Mouse (Mus musculus) forebrain, embryonic 10.5 days (tissue): Measurements from ENCODE around the gene Lypd3. TPM values are rescaled to one million over a fixed set of nuclear protein-coding genes. Genes with fewer than 3 reads are reported as not detected.

Experiments
- DNase-seq: peaks from one replicate; pipeline ENCODE4 v3.0.0-alpha.2; 2017; ENCODE audit warnings: low spot score; ENCODE audit errors: extremely low spot score
- H3K27ac ChIP-seq: fragments of 300-500 bp; sonication (generic); 2 replicates; pipeline ENCODE4 v1.5.1; 2016; ENCODE audit warnings: mild to moderate bottlenecking
- H3K27me3 ChIP-seq: fragments of 300-500 bp; sonication (generic); 2 replicates; pipeline ENCODE4 v1.6.1; 2016; ENCODE audit warnings: mild to moderate bottlenecking; ENCODE audit not compliant: poor library complexity, severe bottlenecking
- H3K36me3 ChIP-seq: fragments of 300-500 bp; sonication (generic); replicated peaks from 2 replicates; pipeline ENCODE4 v1.6.1; 2016; ENCODE audit warnings: mild to moderate bottlenecking, moderate library complexity
- H3K4me1 ChIP-seq: fragments of 300-500 bp; sonication (generic); 2 replicates; pipeline ENCODE4 v1.6.1; 2016
- H3K4me3 ChIP-seq: fragments of 300-500 bp; sonication (generic); 2 replicates; pipeline ENCODE4 v1.5.1; 2016; ENCODE audit warnings: mild to moderate bottlenecking, moderate library complexity
- H3K9me3 ChIP-seq: fragments of 300-500 bp; sonication (generic); 2 replicates; pipeline ENCODE4 v1.6.1; 2016; ENCODE audit warnings: mild to moderate bottlenecking, moderate library complexity
- WGBS: fragments of 180-500 bp; shearing (Covaris S2); methylation state at CpG from one replicate; pipeline ENCODE4 v1.1.7; 2016; 5-methylcytosine and 5-hydroxymethylcytosine counted together
- polyA plus RNA-seq: library from polyadenylated mRNA; unstranded; fragments of >200 nt; fragmentation: Nextera tagmentation; extraction: Ambion mirVana; gene quantifications from 2 replicates; pipeline ENCODE4 v1.2.1, GENCODE M21; 2016

Lypd3 gene
- 0.36 and 0.88 TPM in 2 replicates for polyA plus RNA-seq

- Histone ChIP-seq H3K9me3 (no peaks in the 10 kb centered on the region), H3K36me3 (no peaks in the 10 kb centered on the region), H3K27ac (no peak within 1 kb of the TSS), H3K27me3 (peaks cover 65% of the 10 kb centered on the region), H3K4me3 (peak within 1 kb of the TSS; percentile 49), H3K4me1 (peaks cover 28% of the 10 kb centered on the region)
- no peak for DNase-seq
- 13% methylated on average over 15 of the region's 15 CpGs for WGBS
Measured at GRCm38 (mm10) chr7:24636264-24636663, at the start of gene Lypd3. TSS of gene Lypd3 (plus strand) at chr7:24636550.

GRCm38 (mm10) chr7:24586828-24587227, 49.5 kb upstream of the Lypd3 start:
- no peak for DNase-seq
- Histone ChIP-seq H3K27ac (0 out of 2 replicates have a peak overlapping the region, but pooled peaks have one; percentile 75), H3K4me3 (peak overlapping the region; percentile 55), H3K36me3 (no peaks in the 10 kb centered on the region), H3K4me1 (peaks cover 12% of the 10 kb centered on the region), H3K27me3 (peaks cover 50% of the 10 kb centered on the region), H3K9me3 (peaks cover 18% of the 10 kb centered on the region)
- WGBS: 13% methylated on average over 8 of the region's 8 CpGs

- H3K36me3 ChIP-seq: no peaks in the 10 kb centered on the region
- H3K4me1 ChIP-seq: peaks cover 17% of the 10 kb centered on the region
- peak within 1 kb of the TSS; percentile 55 for H3K4me3 ChIP-seq
- peak; percentile 76 for DNase-seq
- peak within 1 kb of the TSS; percentile 75 for H3K27ac ChIP-seq
- WGBS: 6% methylated on average over 30 of the region's 30 CpGs
- peaks cover 18% of the 10 kb centered on the region for H3K9me3 ChIP-seq
- peaks cover 50% of the 10 kb centered on the region for H3K27me3 ChIP-seq
Measured at GRCm38 (mm10) chr7:24587330-24588105, 48.8 kb upstream of the Lypd3 start, which contains the start of the genes Ethe1 and Zfp575. TSS of gene Ethe1 (plus strand) at chr7:24587543. TSS of gene Zfp575 (minus strand) at chr7:24587641.

- peaks cover 25% of the 10 kb centered on the region for H3K4me1 ChIP-seq
- no peak overlapping the region for H3K4me3 ChIP-seq
- DNase-seq: no peak
- peaks cover 50% of the 10 kb centered on the region for H3K27me3 ChIP-seq
- WGBS: 90% methylated on average over 13 of the region's 13 CpGs
- H3K9me3 ChIP-seq: peaks cover 18% of the 10 kb centered on the region
- no peak overlapping the region for H3K27ac ChIP-seq
- no peaks in the 10 kb centered on the region for H3K36me3 ChIP-seq
Measured at GRCm38 (mm10) chr7:24588336-24588735, 48.0 kb upstream of the Lypd3 start.

GRCm38 (mm10) chr7:24591735-24592134, 44.6 kb upstream of the Lypd3 start:
- no peaks in the 10 kb centered on the region for H3K36me3 ChIP-seq
- no peak overlapping the region for H3K27ac ChIP-seq
- WGBS: 77% methylated on average over 5 of the region's 5 CpGs
- no peak overlapping the region for H3K4me3 ChIP-seq
- no peak for DNase-seq
- peaks cover 44% of the 10 kb centered on the region for H3K4me1 ChIP-seq
- H3K9me3 ChIP-seq: peaks cover under 1% of the 10 kb centered on the region; the same call in 1 of the 2 replicates
- peaks cover 48% of the 10 kb centered on the region for H3K27me3 ChIP-seq

GRCm38 (mm10) chr7:24592163-24592562, 44.2 kb upstream of the Lypd3 start:
- H3K36me3 ChIP-seq: no peaks in the 10 kb centered on the region
- peaks cover 40% of the 10 kb centered on the region for H3K4me1 ChIP-seq
- no peak overlapping the region for H3K4me3 ChIP-seq
- 70% methylated on average over 4 of the region's 4 CpGs for WGBS
- H3K27ac ChIP-seq: no peak overlapping the region
- H3K9me3 ChIP-seq: no peaks in the 10 kb centered on the region
- no peak for DNase-seq
- H3K27me3 ChIP-seq: peaks cover 44% of the 10 kb centered on the region

GRCm38 (mm10) chr7:24592781-24593180, 43.6 kb upstream of the Lypd3 start:
- H3K27ac ChIP-seq: no peak overlapping the region
- WGBS: 85% methylated on average over 6 of the region's 6 CpGs

GRCm38 (mm10) chr7:24593621-24594308, 42.6 kb upstream of the Lypd3 start:
- Histone ChIP-seq H3K4me1 (peaks cover 32% of the 10 kb centered on the region), H3K9me3 (no peaks in the 10 kb centered on the region), H3K4me3 (peak overlapping the region; percentile 72), H3K27me3 (peaks cover 30% of the 10 kb centered on the region), H3K36me3 (no peaks in the 10 kb centered on the region), H3K27ac (peak overlapping the region; percentile 82)
- peak; percentile 74 for DNase-seq
- WGBS: 3% methylated on average over 37 of the region's 39 CpGs

More at GRCm38 (mm10) chr7:24592781-24593180, 43.6 kb upstream of the Lypd3 start:
- H3K27me3 ChIP-seq: peaks cover 37% of the 10 kb centered on the region
- peaks cover 34% of the 10 kb centered on the region for H3K4me1 ChIP-seq
- no peaks in the 10 kb centered on the region for H3K9me3 ChIP-seq
- no peak for DNase-seq
- no peaks in the 10 kb centered on the region for H3K36me3 ChIP-seq
- H3K4me3 ChIP-seq: no peak overlapping the region

- no peaks in the 10 kb centered on the region for H3K36me3 ChIP-seq
- H3K4me3 ChIP-seq: peak overlapping the region; percentile 72
- H3K4me1 ChIP-seq: peaks cover 32% of the 10 kb centered on the region
- no peaks in the 10 kb centered on the region for H3K9me3 ChIP-seq
- peaks cover 30% of the 10 kb centered on the region for H3K27me3 ChIP-seq
- peak overlapping the region; percentile 82 for H3K27ac ChIP-seq
- DNase-seq: no peak
- WGBS: under 1% methylated on average over 13 of the region's 13 CpGs
Measured at GRCm38 (mm10) chr7:24594309-24594803, 42.0 kb upstream of the Lypd3 start.

GRCm38 (mm10) chr7:24595464-24595863, 40.9 kb upstream of the Lypd3 start:
- 75% methylated on average over 2 of the region's 2 CpGs for WGBS
- no peak overlapping the region for H3K4me3 ChIP-seq
- H3K27me3 ChIP-seq: peaks cover 30% of the 10 kb centered on the region
- DNase-seq: no peak
- H3K36me3 ChIP-seq: no peaks in the 10 kb centered on the region
- no peak overlapping the region for H3K27ac ChIP-seq
- H3K9me3 ChIP-seq: no peaks in the 10 kb centered on the region
- peaks cover 32% of the 10 kb centered on the region for H3K4me1 ChIP-seq

GRCm38 (mm10) chr7:24598121-24598520, 38.2 kb upstream of the Lypd3 start:
- Histone ChIP-seq H3K4me3 (no peak overlapping the region), H3K27ac (no peak overlapping the region), H3K9me3 (no peaks in the 10 kb centered on the region), H3K4me1 (peaks cover 33% of the 10 kb centered on the region), H3K36me3 (no peaks in the 10 kb centered on the region), H3K27me3 (peaks cover 26% of the 10 kb centered on the region)
- 72% methylated on average over 4 of the region's 4 CpGs for WGBS
- no peak for DNase-seq

- H3K9me3 ChIP-seq: no peaks in the 10 kb centered on the region
- H3K36me3 ChIP-seq: no peaks in the 10 kb centered on the region
- 76% methylated on average over 15 of the region's 15 CpGs for WGBS
- no peak overlapping the region for H3K27ac ChIP-seq
- peaks cover 18% of the 10 kb centered on the region for H3K27me3 ChIP-seq
- DNase-seq: no peak
- H3K4me1 ChIP-seq: peaks cover 20% of the 10 kb centered on the region
- H3K4me3 ChIP-seq: no peak overlapping the region
Measured at GRCm38 (mm10) chr7:24599211-24600067, 36.9 kb upstream of the Lypd3 start.
